8 mouse cellular contexts compared by ENCODE assay signal in the genomic region with DNA sequence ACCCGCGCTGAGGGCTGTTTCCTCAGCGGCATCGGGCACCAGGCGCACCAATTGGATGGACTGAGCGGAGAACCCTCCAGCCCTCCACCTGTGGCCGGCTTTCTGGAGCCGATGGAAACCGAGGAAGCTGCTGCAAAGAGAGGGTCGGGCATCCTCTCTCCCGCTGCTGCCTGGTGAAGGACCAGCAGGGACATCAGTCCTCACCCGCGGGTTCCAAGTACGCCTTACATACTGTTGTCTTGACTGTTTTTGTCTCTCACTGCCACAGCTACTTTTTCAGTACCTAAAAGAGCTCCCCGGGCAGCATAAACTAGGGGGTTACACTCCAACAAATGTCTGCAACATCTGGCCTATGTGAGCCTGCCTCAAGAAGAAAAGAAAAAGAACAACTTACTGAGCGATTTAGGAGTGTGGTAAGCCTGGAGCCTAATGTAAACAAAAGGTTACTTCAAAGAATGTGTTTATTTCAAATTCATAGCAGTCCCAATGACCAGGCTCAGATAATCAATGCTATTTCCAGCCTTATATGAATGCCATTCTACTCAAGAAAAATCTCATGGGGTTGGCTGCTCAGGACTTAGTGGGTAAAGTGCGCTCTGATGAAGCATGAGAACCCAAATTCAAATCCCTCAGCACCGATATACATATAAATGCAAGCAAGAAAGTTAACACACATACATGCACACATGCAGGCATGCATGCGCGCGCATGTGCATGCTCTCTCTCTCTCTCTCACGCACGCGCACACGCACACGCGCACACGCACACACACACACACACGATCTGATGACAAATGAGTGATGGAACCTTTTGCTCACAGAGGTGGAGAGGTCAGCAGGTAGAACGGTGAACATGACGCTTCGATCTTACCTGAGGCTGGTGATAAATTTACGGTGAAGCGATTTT. TPM values are rescaled to one million over a fixed set of nuclear protein-coding genes. Genes with fewer than 3 reads are reported as not detected.
DNase-seq lines count a peak whose midpoint lies in the region; ATAC-seq and TF ChIP-seq lines count a peak whose summit lies in the region.

No protein-coding gene starts in this region.

- no peak for DNase-seq in kidney, adult 8-10 months
- peak; percentile 62 for DNase-seq in R1 (ENCODE audit: low read depth, low spot score)
- DNase-seq in forebrain, embryonic 11.5 days (ENCODE audit: low spot score): peak; percentile 63
- DNase-seq in liver, embryonic 14.5 days (ENCODE audit: low read depth in 3 of 3, low spot score in 3 of 3): no peak
- DNase-seq in yolk sac, embryonic 10.5 days (ENCODE audit: low spot score): peak; percentile 2
- DNase-seq in kidney, postnatal 25 days: no peak
- DNase-seq in thymus, postnatal 25 days: no peak

- H3K27ac ChIP-seq in kidney, embryonic 14.5 days (ENCODE audit: low read depth, low read length): no peak overlapping the region
- H3K27ac ChIP-seq in forebrain, embryonic 11.5 days (ENCODE audit: low read depth, low read length): no peak overlapping the region
- H3K27ac ChIP-seq in liver, embryonic 14.5 days: no peak overlapping the region

- H3K4me3 ChIP-seq in kidney, embryonic 14.5 days (ENCODE audit: low read length): peak overlapping the region; percentile 74
- peak overlapping the region; percentile 71 for H3K4me3 ChIP-seq in forebrain, embryonic 11.5 days (ENCODE audit: low read depth, low read length)
- H3K4me3 ChIP-seq in liver, embryonic 14.5 days (ENCODE audit: insufficient read depth in 1 of 2, low read depth in 2 of 2, low read length in 2 of 2): peak overlapping the region; percentile 22 to 60; a peak in 3 of 4 replicates

- TF ChIP-seq CTCF in liver, embryonic 14.5 days (IDR thresholded peaks at IDR 0.05; ENCODE audit: low read depth): no peak

- ATAC-seq in kidney, embryonic 14.5 days (ENCODE audit: low FRiP score, low TSS enrichment): peak; percentile 41
- peak; percentile 61 for ATAC-seq in forebrain, embryonic 11.5 days (replicated peaks; ENCODE audit: low FRiP score)
- ATAC-seq in liver, embryonic 14.5 days (ENCODE audit: insufficient read depth): no peak

- H3K36me3 ChIP-seq in kidney, embryonic 14.5 days (ENCODE audit: control insufficient read depth, insufficient read depth, low read length): no peaks in the 10 kb centered on the region
- no peaks in the 10 kb centered on the region for H3K36me3 ChIP-seq in forebrain, embryonic 11.5 days (ENCODE audit: control insufficient read depth, insufficient read depth, low read length)
- H3K36me3 ChIP-seq in liver, embryonic 14.5 days (replicated peaks; ENCODE audit: control insufficient read depth, insufficient read depth, low read depth): no peaks in the 10 kb centered on the region

- H3K27me3 ChIP-seq in kidney, embryonic 14.5 days (ENCODE audit: control insufficient read depth, insufficient read depth, low read length): peaks cover 9% of the 10 kb centered on the region; the same call in 1 of the 2 replicates
- peaks cover 7% of the 10 kb centered on the region; the same call in 1 of the 2 replicates for H3K27me3 ChIP-seq in forebrain, embryonic 11.5 days (ENCODE audit: control insufficient read depth, insufficient read depth, low read length)
- peaks cover 48% of the 10 kb centered on the region for H3K27me3 ChIP-seq in liver, embryonic 14.5 days (ENCODE audit: control insufficient read depth, insufficient read depth, low read length)

- WGBS in kidney, embryonic 14.5 days: 6% methylated on average over 34 of the region's 34 CpGs
- 6% methylated on average over 34 of the region's 34 CpGs for WGBS in forebrain, embryonic 11.5 days
- 6% methylated on average over 34 of the region's 34 CpGs for WGBS in liver, embryonic 14.5 days (ENCODE audit: insufficient replicate concordance)

- no peak for TF ChIP-seq EP300 in liver, embryonic 14.5 days (IDR thresholded peaks at IDR 0.05; ENCODE audit: low read depth)

- H3K4me1 ChIP-seq in kidney, embryonic 14.5 days (ENCODE audit: control insufficient read depth, insufficient read depth, low read length): peaks cover 13% of the 10 kb centered on the region; the same call in 1 of the 2 replicates
- peaks cover 8% of the 10 kb centered on the region; the same call in 1 of the 2 replicates for H3K4me1 ChIP-seq in forebrain, embryonic 11.5 days (replicated peaks; ENCODE audit: control insufficient read depth, insufficient read depth, low read length)
- peaks cover 0 to 2% of the 10 kb centered on the region in 2 experiments; a peak in 1 of 4 replicates for H3K4me1 ChIP-seq in liver, embryonic 14.5 days (replicated peaks; ENCODE audit: control insufficient read depth in 2 of 2, insufficient read depth in 2 of 2, low read length in 1 of 2)

- H3K4me2 ChIP-seq in kidney, embryonic 14.5 days (replicated peaks; ENCODE audit: low read depth, low read length): peak overlapping the region; percentile 95
- H3K4me2 ChIP-seq in forebrain, embryonic 11.5 days (ENCODE audit: low read depth, low read length, severe bottlenecking): peak overlapping the region; percentile 93
- H3K4me2 ChIP-seq in liver, embryonic 14.5 days (ENCODE audit: low read depth): peak overlapping the region; percentile 78

- peak overlapping the region; percentile 68; the same call in 1 of the 2 replicates for H3K9ac ChIP-seq in kidney, embryonic 14.5 days (ENCODE audit: low read depth, low read length)
- peak overlapping the region; percentile 72 for H3K9ac ChIP-seq in forebrain, embryonic 11.5 days (ENCODE audit: low read length)
- H3K9ac ChIP-seq in liver, embryonic 14.5 days (replicated peaks): no peak overlapping the region; the same call in 1 of the 2 replicates

- no peaks in the 10 kb centered on the region for H3K9me3 ChIP-seq in kidney, embryonic 14.5 days (ENCODE audit: control insufficient read depth, low read length)
- H3K9me3 ChIP-seq in forebrain, embryonic 11.5 days (ENCODE audit: control insufficient read depth, low read length): no peaks in the 10 kb centered on the region
- no peaks in the 10 kb centered on the region for H3K9me3 ChIP-seq in liver, embryonic 14.5 days (ENCODE audit: control insufficient read depth, low read length)

RNA-seq across cellular contexts. Expression of a gene that starts 0.6 kb away (rescaled TPM):
- 7.1 and 14.3 TPM in 2 replicates for polyA plus RNA-seq in kidney, embryonic 14.5 days (2014; fragmentation: Nextera tagmentation; extraction: Ambion mirVana)
- polyA plus RNA-seq in forebrain, embryonic 11.5 days (2014; fragmentation: Nextera tagmentation; extraction: Ambion mirVana): 16.2 and 16.8 TPM in 2 replicates
- 0.19 and 0.31 TPM in 2 replicates for polyA plus RNA-seq in liver, embryonic 14.5 days (2012; rRNA removed)
- 0.42 and 0.62 TPM in 2 replicates for polyA plus RNA-seq in liver, embryonic 14.5 days (2014; fragmentation: Nextera tagmentation; extraction: Ambion mirVana)

RNA-seq across cellular contexts. Expression of a gene that starts 31.5 kb away (rescaled TPM):
- 14.5 and 21.1 TPM in 2 replicates for polyA plus RNA-seq in kidney, embryonic 14.5 days (2014; fragmentation: Nextera tagmentation; extraction: Ambion mirVana)
- 28.2 and 30.2 TPM in 2 replicates for polyA plus RNA-seq in forebrain, embryonic 11.5 days (2014; fragmentation: Nextera tagmentation; extraction: Ambion mirVana)
- polyA plus RNA-seq in liver, embryonic 14.5 days (2012; rRNA removed): 1.4 and 2.4 TPM in 2 replicates
- 2.6 and 4.1 TPM in 2 replicates for polyA plus RNA-seq in liver, embryonic 14.5 days (2014; fragmentation: Nextera tagmentation; extraction: Ambion mirVana)

Comparison
In these comparisons a context has a peak if more than half of its experiments do, and no peak if none do; other contexts are left out.
1. DNase-seq: peak in R1 (single experiment), forebrain, embryonic 11.5 days (single experiment) and yolk sac, embryonic 10.5 days (single experiment); none in kidney, adult 8-10 months (0 of 2), liver, embryonic 14.5 days (0 of 3), kidney, postnatal 25 days (0 of 2) and thymus, postnatal 25 days (single experiment).
2. Peak in every context shown above with its lines, with median percentiles within 50 percentile points of each other: H3K4me2 ChIP-seq and H3K4me3 ChIP-seq.